Mouse (Mus musculus) left cerebral cortex, adult 11 months (tissue): Measurements from ENCODE around the gene Hoxc10.

ENCODE experiments used
- DNase-seq: peaks from one replicate; pipeline ENCODE4 v3.0.0; 2022; ENCODE audit warnings: low spot score

The Hoxc10 gene

DNA sequence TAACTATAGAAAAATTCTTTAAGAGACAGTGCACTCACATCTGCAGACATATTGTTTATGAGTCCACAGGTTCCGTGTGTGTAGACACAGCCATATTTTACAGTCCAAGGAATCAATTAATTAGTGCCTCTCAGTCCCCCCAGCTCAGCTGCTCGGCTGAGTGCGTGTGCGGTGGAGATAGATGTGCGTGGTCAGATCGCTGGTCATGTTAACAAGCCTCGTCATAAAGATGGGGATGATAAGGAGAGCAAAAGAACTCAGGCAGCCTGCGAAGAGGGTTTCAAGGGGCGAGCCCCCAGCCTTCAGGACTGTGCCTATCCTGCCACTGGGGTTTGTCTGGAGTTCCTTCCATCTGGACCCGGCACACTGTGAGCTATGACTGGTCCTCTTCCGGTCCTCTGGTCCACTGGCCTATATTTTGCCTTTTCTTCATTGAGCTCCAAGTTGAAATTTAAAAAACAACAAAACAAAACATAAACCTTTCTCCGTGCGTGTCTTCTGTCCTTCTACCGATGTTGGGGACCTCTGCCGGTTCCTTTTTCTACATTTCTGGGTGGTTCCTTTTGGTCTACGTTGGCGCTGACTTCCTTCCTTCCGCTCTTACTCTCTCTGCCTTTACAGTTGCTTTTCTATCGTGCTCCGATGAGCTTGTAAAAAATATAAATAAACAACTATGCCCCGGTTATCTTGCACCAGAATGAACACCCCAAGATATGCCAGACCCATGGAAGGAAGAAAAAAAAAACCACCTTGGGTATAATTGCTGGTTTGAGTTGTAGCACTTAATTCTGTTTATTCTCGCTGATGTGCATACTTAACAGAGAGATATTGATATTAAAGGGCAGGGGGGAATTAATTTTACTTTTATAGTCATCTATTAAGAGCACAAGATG lies 21.2 kb upstream of the Hoxc10 start:
- no peak for DNase-seq

DNA sequence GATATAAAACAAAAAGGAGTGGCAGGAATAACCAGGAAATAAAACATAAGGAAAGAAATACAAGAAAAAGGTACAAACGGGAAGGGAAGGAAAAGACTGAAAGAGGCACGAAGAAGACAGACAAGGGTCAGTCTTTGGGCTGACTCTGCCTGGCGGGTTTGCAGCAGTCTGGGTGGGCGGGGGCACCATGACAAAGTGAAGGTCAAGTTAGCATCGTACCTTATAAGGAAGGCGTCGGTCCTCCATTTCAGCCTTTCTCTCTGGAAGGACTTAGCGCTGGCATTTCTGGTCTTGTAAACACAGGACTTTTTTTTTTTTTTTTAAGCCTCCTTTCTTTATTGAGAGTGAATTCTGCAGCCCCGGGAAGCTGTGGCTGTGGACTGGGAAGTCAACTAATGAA lies 19.3 kb upstream of the Hoxc10 start:
- DNase-seq = no peak

DNA sequence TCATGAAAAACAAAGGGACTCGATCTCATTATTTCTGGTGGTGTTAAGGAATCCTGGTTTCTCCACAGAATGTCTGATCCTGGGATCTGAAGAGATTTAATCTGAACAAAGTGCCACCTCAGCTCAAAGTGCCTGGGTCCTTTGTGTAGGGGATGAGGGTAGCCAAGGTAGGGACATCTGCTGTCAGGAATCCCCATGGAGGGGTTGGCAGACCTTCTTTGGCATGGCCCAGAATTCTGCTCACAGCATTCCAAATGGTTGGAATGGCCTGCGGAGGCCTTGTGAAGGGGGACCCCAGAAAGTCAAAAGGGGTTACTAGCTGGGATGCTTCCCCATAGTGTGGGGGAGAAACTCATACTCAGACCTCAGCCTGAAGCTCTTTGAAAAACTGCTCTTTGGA lies 17.8 kb upstream of the Hoxc10 start:
- no peak for DNase-seq

DNA sequence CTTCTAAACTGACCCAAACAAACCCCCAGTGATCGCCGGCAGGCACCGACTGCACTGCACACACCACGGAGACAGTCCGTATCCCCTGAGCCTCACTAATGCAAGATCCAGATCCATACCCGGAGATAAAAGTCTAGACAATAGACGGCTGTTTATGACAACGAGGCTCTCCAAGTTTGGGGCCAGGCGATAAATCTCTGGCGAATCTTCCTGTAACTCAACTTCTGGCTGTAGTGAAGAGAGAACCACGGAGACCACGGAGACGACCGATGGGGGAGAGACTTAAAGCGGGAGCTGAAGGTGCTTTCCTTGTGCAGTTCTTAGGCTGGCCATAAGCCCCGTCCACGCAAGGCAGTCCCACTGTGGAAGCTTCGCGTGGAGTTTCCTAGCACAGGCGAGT lies 16.9 kb upstream of the Hoxc10 start:
- no peak for DNase-seq

DNA sequence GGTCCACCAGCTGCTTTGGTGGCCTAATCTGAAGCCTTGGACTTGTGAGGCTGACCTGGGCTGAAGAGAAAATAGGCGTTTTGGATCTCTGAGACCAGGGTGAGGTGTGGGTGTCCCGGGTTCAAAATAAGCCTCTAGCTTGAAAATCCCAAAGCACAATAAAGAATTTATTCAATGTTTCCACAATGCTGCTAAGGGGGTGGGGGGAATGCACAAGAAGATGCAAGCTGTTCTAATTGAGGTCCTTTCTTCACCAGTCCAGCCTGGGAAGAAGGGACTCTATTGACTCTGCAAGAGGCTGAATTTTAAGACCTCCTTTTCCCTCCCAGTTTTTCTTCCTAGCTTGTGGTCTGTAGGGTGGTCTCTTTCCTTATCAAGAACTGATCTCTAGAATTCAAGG lies 15.7 kb upstream of the Hoxc10 start:
- no peak for DNase-seq

DNA sequence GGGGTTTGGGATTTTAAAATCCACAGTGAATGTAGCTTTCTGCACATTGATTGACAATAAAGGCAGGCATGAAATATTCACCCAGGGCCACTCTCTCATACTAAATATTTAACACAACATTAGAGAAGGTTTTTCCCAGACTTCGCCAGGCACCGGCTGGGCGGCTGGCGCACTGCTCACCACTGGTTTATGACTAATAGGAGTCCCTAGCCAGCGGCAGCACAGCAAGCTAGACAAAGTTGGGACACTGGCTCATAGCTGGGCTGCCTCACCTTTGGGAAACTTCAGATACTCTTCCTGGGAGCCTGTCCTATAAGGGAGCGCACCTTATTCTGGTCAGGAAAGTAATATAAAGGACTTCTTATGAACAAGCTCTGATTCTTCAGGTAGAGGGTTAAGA lies 13.0 kb upstream of the Hoxc10 start:
- no peak for DNase-seq

DNA sequence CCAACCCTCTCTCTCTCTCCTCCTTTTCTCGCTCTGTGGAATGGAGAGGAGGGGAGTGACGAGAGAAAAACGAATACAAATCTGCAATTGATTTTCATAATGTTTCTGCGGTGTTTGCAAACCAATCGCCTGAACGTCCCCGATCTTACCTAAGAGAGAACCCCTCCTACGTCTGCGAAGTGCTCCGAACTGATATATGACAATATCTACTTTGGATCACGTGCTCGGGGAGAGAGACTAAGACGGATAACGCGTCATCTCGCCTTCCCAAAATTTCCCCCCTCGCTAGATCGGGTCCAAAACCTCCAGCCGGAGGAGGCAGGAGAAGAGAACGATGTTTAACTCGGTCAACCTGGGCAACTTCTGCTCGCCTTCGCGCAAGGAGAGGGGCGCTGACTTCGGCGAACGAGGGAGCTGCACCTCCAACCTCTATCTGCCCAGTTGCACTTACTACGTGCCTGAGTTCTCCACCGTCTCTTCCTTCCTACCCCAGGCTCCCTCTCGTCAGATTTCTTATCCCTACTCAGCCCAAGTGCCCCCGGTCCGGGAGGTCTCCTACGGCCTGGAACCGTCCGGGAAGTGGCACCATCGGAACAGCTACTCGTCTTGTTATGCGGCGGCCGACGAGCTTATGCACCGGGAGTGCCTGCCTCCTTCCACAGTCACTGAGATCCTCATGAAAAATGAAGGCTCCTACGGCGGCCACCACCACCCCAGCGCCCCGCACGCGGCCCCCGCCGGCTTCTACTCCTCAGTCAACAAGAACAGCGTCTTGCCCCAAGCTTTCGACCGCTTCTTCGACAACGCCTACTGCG lies 12.2 kb upstream of the Hoxc10 start, which contains the start of gene Hoxc11:
Hoxc11 (plus strand) TSS at position 236 of the 815 bp plus-strand sequence.
- no peak for DNase-seq

DNA sequence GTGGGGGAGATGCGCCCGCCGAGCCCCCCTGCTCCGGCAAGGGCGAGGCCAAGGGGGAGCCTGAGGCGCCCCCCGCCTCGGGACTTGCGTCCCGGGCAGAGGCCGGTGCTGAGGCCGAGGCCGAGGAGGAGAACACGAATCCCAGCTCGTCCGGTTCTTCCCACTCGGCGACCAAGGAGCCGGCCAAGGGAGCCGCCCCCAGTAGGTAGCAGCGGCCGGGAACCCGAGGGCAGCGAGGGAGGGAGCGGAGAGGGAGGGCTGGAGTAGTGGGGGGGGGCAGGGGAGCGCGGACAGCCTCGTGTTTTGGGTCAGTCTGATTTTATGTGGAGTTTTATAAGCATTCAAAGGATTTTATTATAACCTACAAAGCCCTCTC lies 11.6 kb upstream of the Hoxc10 start:
- DNase-seq = no peak

DNA sequence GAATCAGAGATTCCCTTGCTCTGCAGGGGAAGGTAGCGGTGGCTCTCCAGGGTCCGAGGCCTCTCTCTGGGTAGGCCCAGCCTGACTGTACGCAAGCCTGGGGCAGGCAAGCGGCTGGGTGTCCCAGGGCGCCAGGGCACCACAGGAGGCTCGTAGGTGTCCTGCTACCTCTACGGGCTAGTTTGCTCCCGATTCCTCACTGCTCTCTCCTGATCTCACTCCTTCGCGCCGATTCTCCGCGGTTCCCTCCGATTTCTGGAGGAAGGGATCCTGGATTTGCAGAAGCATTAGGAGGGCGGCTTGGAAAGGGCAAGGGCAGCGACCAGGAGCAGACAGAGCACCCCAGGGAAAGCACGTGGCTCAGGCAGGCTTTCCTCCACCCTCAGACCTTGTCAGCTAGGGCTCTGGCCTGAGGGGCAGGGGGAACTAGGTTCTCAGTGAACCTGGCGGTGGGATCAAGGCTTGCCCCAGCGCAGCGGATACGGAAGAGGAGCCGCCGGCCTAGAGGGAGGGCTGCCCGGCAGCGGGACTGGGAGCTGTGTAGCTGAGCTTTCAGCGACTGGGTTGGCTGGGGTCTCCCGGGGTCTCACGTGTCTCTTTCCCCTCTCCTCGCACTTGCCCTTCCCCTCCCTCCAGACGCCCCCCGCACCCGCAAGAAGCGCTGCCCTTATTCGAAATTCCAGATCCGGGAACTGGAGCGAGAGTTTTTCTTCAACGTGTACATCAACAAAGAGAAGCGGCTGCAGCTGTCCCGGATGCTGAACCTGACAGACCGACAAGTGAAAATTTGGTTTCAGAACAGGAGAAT lies 10.6 kb upstream of the Hoxc10 start:
- no peak for DNase-seq

DNA sequence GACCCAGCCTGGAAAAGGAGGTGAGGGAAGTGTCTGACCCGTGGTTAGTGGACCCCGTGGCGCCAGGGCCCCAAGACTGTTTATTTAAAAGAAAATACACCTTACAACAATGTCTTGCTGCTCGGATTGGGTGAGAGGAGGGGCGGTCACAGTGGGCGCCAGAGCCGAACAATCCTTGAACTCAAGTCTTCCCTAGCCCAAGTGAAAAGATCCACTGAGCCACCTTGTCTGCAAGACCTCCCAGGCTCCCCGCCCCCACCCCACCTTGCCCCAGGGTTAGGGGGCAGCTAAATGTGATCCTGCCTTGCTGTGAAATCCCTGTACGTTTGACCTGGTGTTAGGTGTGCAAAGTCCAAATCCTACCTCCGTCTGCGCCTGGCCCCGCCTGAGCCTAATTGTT lies 9.7 kb upstream of the Hoxc10 start:
- no peak for DNase-seq

DNA sequence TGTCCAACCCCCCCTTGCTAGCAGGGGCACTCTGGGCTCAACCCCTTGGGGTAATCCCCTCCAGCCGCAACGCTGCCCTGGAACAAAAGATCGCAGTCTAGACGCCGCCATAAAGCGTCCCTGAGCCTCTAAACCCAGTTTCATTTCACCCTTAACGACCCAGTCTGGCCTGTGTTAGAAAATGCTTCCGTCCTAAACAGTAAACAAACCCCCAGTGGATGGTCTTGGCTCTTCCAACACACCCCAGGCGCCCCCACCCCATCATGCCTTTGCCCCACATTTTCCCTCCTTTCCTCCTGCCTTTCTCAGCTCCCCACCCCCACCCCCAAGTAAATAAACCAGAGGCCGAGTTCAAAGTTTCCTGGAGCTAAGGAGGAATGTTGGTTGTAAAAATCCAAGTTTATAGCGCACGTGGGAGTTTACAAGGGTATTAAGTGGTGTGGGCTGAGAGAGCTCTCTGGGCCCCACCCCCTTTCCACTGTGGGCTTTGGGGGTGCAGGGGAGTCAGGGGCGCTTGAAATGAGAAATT lies 6.9 kb upstream of the Hoxc10 start:
- DNase-seq = no peak

DNA sequence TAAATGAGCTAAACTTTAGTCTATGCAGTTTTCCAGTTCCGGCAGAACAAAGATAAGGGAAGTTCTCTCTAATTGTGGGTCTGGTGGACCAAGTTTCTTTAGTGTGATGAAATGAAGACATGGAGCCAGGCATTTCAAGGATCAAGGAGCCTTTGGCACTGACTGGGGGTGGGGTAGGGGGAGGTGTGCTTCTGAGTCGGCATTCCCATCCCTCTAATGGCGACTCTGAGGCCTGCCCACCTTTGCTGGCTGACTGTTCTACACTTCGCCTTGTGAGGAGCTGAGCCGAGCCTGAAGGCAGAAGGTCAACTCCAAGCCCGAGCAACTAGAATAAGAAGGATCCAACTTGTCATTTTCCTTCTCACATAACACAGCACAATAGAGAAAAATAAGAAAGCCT lies 4.9 kb upstream of the Hoxc10 start:
- no peak for DNase-seq

DNA sequence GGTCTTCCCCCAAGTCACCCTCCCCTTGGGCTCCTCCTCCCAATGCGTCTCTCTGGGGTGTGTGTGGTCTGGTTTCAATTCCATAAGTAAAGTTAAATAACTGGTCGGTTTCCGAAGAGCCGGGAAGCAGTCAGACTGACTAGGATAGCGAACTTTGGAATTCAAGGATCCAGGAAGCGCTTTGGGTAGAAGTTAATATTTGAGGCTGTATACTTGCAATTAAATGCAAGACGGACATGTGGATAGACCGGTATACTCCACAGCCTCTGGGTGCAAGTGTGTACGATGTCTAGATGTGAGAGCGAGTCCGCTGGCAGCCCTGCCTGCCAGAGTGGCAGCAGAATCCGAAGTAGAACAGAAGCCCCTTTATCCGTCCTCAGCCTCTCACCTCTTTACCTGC lies 4.1 kb upstream of the Hoxc10 start:
- DNase-seq = no peak

DNA sequence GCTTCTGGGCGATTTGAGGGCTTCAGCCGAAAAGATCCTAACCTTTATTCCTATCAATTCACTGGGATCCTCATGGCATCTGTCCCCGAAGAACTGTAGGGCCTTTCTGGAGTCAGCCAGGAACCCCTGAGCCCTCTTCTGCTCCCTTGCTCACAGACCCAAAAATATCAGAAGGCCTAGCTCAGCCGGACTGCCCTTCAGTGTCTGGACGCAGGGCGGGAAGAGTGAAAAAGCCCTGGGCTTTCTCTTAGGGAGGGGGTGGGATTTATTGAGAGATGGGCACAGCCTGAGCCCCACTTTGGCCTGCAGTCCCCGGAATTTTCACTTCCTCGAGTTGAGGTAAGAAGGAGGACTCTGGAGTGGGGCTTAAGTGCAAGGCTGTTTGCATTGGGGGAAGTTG lies 3.3 kb upstream of the Hoxc10 start:
- no peak for DNase-seq

DNA sequence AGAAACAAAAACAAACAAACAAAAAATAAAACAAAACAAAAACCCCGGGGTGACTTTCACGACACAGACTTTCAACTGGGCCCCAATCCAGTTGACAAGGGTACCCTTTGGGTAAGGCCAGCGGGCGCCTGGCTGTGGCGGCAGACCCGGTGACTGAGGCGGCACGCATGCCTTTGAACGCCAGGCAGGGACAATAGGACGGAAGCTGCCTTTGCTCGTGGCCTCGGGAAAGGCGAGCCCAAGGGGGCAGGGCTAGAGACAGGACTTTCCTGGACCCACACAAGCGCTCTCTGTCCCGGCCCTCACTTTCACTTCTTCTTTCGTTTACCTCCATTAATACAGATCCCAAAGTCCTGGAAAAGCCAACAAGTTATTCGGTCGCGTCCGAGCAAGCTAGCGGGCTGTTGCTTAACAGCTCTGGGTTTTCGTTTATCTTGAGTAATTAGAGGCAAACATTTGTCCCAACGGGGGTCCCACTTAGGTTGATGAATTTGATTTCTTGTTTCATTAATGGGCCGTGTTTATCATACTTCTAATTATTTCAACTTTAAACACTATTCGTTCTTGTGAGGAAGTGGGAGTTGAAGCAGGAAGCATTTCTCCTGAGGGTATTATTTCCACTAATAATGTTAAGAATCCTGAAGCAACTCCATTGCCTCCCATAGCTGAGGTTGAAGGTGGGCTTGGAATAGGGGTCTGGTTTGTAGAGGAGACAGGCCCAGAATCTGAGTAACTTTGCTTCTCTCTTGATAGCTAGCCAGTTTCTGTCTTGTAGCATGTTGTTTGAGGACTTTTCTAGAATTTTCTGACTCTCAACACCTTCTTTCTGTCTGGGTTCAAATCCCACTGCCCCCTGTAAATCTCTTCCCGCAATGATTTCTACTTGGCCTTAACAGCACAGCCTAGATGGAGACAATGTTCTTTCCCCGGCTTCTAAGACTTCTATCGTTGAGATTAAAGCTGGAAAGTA lies 2.6 kb upstream of the Hoxc10 start:
- DNase-seq = no peak

DNA sequence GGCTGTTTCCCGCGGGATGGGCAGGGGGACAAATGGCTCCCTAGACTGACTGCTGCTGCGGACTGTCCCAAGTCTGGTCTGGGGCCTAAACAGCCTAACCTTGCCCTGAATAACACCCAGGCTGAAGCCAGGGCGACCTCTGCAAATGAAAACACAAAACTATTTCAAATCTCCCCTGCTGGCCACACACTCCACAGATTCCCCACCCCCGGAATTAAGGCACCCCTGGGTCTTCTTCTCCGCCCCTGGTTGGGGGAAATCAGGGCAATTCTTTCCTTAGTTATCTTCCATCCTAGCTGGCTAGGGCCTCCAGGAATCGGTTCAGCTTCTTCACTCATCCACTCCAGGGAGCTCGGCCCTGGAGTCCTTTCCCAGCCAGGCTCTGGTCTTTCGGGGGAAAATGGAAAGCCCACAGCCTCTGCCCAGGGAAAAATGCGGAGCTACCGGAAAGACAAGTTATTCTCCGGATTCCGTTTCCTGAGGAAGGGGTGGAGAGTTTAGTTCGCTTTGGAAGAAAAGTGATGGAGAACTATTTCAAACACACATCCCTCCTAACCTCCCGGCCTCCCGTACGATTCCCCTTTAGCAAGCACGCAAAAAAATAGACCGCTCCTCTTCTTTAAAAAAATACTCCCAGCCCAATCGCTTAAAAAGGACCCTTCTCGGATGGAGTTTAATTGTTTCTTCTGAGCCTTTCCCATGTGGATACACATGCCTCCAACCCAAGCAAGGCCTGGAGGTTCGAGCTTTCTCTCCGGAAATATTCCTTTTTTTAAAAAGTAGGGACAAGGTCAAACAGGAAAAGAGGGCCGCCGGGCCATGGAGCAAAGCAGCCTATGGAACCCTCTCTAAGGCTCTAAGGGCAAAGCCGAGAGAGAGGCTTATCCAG lies 1.3 kb upstream of the Hoxc10 start:
- no peak for DNase-seq

DNA sequence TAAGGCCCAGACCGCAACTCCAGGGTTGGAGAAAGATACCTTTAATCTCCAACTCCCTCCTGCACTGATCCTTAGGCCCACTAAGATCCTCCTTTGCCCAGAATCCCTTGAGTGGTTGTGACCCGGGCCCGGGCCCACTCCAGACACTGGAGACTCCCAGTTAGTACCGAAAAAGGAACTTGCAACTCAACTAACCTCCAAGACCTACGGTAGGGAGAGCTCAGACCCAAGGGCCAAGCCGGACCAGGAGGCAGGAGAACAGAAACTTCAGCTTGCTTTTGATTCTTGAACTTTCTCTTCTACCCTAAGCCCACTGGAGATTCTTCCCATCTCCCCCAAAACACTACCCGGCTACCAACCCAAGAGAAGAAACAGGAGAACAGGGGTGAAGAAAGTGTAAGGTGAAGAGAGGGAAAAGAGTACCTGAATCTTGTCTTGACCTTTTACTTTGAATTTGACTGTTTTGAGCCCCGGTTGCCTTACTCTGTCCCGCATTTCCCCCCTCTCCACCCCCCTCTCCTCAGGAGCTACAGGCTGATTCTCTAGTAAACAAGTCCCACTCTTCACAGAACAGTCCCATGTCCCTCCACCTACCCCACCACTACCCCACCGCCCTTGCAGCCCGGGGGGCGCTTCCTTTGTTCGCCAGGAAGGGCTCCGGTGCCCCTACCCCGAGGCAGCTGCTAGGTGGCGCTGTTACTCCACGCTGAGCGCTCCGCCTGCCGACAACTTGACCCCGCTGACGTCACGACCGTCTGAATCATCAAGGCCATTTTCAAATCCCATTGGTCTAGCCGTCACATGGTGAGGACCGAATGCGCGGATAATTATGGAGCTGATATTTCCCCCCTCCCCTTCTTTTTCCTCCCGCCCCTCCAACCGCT lies 462 bp upstream of the Hoxc10 start:
- DNase-seq = no peak

DNA sequence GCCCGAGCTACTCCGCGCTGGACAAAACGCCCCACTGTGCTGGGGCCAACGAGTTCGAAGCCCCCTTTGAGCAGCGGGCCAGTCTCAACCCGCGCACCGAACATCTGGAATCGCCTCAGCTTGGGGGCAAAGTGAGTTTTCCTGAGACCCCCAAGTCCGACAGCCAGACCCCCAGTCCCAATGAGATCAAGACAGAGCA lies 615 bp downstream of the Hoxc10 start, which contains the start of gene Hoxc5:
Hoxc5 (plus strand) TSS at position 132 of the 199 bp plus-strand sequence.
- DNase-seq = no peak
